Mouse (Mus musculus): ENCODE results near the gene Adgrg1. TPM values are rescaled to one million over a fixed set of nuclear protein-coding genes. Genes with fewer than 3 reads are reported as not detected.
A peak's percentile ranks its signal among the peaks of the same experiment; 100 is the strongest.

Adgrg1 gene
- total and polyA plus RNA-seq, 3 experiments = 52.1 to 107 (median 67.8) TPM

DNA sequence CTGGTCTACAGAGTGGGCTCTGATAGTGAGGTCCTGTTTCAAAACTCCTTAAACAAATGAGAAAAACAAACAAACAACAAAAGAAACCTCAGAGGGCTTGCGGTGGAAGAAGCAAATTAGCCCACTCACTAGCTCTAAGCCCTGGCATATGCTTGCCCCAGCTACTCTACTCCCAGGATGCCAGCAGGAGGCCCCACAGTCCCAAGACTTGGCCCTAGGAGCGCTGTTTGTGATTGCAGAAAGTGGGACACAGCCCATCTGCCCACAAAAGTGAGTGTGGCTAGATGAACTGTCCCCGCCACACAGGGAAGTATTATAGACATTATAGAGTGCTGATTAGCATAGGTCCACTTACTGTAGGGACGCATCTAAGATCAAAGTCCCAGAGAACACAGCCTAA, 26.1 kb upstream of the Adgrg1 start:
- Histone ChIP-seq H3K27me3 (ENCODE audit: control insufficient read depth, insufficient read depth, low read length) (no peaks in the 10 kb centered on the region), H3K4me3 (no peak overlapping the region), H3K4me1 (ENCODE audit: control insufficient read depth, insufficient read depth, low read length) (no peaks in the 10 kb centered on the region), H3K79me2 (replicated peaks; ENCODE audit: control insufficient read depth, insufficient read depth, low read length) (no peaks in the 10 kb centered on the region), H3K9ac (ENCODE audit: low read depth, low read length) (no peak overlapping the region), H3K36me3 (ENCODE audit: control insufficient read depth, insufficient read depth, low read length) (no peaks in the 10 kb centered on the region), H3K27ac (no peak overlapping the region)
- TF ChIP-seq EP300 (IDR thresholded peaks at IDR 0.05; ENCODE audit: insufficient read depth, low read depth, low read length) (no peak), POLR2A (IDR thresholded peaks at IDR 0.05; ENCODE audit: insufficient read depth, low read depth, low read length) (no peak), CTCF (IDR thresholded peaks at IDR 0.05) (no peak)
- intact Hi-C loops (cut with DNase I) = loop anchor here (5.0 to 10.0 kb wide), 2 partner anchors 129 to 286 kb away; no protein-coding TSS in a partner anchor
- DNase-seq = no peak
- WGBS = 83% methylated on average over 4 of the region's 4 CpGs

DNA sequence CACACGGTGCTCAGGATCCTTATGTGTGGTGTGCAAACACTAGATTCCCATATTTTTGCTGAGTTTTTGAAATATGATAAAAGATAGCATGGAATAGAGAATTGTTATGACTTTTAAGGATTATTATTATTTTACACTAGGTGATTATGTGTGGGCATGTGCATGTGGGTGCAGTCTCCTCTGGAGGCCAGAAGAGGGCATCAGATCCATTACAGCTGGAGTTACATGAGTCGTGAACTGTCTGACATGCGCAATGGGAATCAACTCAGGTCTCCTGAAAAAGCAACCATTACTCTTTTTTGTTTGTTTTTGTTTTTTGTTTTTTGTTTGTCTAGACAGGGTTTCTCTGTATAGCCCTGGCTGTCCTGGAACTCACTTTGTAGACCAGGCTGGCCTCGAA, 25.5 kb upstream of the Adgrg1 start:
- no peaks in the 10 kb centered on the region for H3K79me2 ChIP-seq (replicated peaks; ENCODE audit: control insufficient read depth, insufficient read depth, low read length)
- WGBS = 82% methylated on average over 4 of the region's 4 CpGs
- H3K36me3 ChIP-seq (ENCODE audit: control insufficient read depth, insufficient read depth, low read length) = no peaks in the 10 kb centered on the region
- H3K4me1 ChIP-seq (ENCODE audit: control insufficient read depth, insufficient read depth, low read length) = no peaks in the 10 kb centered on the region
- no peak overlapping the region for H3K9ac ChIP-seq (ENCODE audit: low read depth, low read length)
- no peak overlapping the region for H3K27ac ChIP-seq
- no peak overlapping the region for H3K4me3 ChIP-seq
- intact Hi-C loops (cut with DNase I) = loop anchor here (5.0 to 10.0 kb wide), 2 partner anchors 128 to 286 kb away; no protein-coding TSS in a partner anchor
- no peak for TF ChIP-seq POLR2A (IDR thresholded peaks at IDR 0.05; ENCODE audit: insufficient read depth, low read depth, low read length)
- TF ChIP-seq CTCF (IDR thresholded peaks at IDR 0.05) = peak; percentile 33
- TF ChIP-seq EP300 (IDR thresholded peaks at IDR 0.05; ENCODE audit: insufficient read depth, low read depth, low read length) = no peak
- DNase-seq = no peak
- no peaks in the 10 kb centered on the region for H3K27me3 ChIP-seq (ENCODE audit: control insufficient read depth, insufficient read depth, low read length)

DNA sequence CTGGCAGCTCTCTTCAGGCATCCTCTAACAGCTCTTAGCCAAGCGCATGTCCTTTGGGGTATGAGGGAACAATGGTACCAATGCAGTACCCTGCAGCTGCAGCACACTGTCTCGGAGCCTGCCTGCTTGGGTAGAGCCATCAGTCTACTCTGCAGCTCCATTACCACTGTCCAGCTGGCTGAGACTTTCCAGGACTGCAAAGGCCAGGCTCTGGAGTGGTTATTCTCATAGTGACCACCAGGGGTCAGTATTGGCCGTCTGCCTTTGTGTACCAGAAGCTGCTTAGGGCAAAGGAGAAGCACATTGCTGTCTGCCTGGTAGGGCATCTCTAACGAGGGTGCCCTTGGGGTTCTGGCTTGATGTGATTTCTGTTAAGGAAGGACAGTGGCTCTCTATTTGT, 24.5 kb upstream of the Adgrg1 start:
- peak; percentile 74 to 75 for DNase-seq
- TF ChIP-seq CTCF (IDR thresholded peaks at IDR 0.05) (no peak; the same call in 1 of the 2 replicates), POLR2A (IDR thresholded peaks at IDR 0.05; ENCODE audit: insufficient read depth, low read depth, low read length) (no peak), EP300 (IDR thresholded peaks at IDR 0.05; ENCODE audit: insufficient read depth, low read depth, low read length) (peak; percentile 79; the same call in 1 of the 2 replicates)
- Histone ChIP-seq H3K79me2 (replicated peaks; ENCODE audit: control insufficient read depth, insufficient read depth, low read length) (no peaks in the 10 kb centered on the region), H3K36me3 (ENCODE audit: control insufficient read depth, insufficient read depth, low read length) (no peaks in the 10 kb centered on the region), H3K4me3 (no peak overlapping the region), H3K4me1 (ENCODE audit: control insufficient read depth, insufficient read depth, low read length) (peaks cover 1% of the 10 kb centered on the region; the same call in 1 of the 2 replicates), H3K27ac (no peak overlapping the region), H3K9ac (ENCODE audit: low read depth, low read length) (no peak overlapping the region), H3K27me3 (ENCODE audit: control insufficient read depth, insufficient read depth, low read length) (no peaks in the 10 kb centered on the region)
- 15% methylated on average over 4 of the region's 4 CpGs for WGBS
- intact Hi-C loops (cut with DNase I) = loop anchor here (1.0 to 10.0 kb wide), 2 partner anchors 51 to 355 kb away; partner anchors contain the start of gene Cngb1

DNA sequence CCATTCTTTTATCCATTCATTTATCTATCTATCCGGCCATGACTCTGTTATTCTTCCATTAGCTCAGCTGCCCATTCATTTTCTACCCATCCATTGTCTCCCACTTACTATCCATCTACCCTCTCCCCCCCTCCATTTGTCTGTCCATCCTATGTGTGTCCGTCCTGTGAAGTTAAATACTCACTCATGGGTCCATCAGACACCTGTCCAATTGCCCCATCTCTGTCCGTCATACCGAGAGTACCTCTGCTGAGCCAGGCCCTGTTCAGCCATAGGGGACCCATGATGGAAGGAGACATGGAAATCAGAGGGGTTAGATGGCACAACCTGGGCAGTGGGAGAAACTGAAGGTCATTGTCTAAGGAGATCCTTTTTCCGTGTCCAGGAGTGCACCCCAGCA, 24.1 kb upstream of the Adgrg1 start:
- peaks cover 1% of the 10 kb centered on the region; the same call in 1 of the 2 replicates for H3K4me1 ChIP-seq (ENCODE audit: control insufficient read depth, insufficient read depth, low read length)
- H3K27me3 ChIP-seq (ENCODE audit: control insufficient read depth, insufficient read depth, low read length) = no peaks in the 10 kb centered on the region
- intact Hi-C loops (cut with DNase I) = loop anchor here (1.0 to 10.0 kb wide), 2 partner anchors 51 to 354 kb away; partner anchors contain the start of gene Cngb1
- H3K36me3 ChIP-seq (ENCODE audit: control insufficient read depth, insufficient read depth, low read length) = no peaks in the 10 kb centered on the region
- no peak overlapping the region for H3K27ac ChIP-seq
- H3K9ac ChIP-seq (ENCODE audit: low read depth, low read length) = no peak overlapping the region
- no peak for DNase-seq
- no peaks in the 10 kb centered on the region for H3K79me2 ChIP-seq (replicated peaks; ENCODE audit: control insufficient read depth, insufficient read depth, low read length)
- H3K4me3 ChIP-seq = no peak overlapping the region
- 73% methylated on average over 5 of the region's 5 CpGs for WGBS
- TF ChIP-seq EP300 (IDR thresholded peaks at IDR 0.05; ENCODE audit: insufficient read depth, low read depth, low read length) = no peak

DNA sequence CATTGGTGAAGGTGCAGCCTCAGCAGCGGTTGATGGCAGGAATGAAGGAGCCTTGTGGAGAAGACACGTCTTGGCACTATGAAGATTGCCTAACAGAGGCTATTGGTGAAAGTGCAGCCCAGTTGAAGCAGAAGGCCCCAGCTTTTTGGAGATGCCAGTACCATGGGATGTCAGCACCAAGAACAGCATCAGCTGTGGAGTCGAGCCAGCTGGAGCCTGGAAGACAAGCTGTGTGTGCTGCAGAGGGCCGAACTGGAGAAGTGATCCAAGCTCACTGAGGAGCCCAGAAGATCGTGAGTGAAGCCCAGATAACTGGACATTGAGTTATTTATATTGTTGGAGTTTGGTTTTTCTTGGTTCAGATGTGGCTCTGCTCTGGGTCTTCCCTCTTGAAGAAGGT, 22.5 kb upstream of the Adgrg1 start:
- Histone ChIP-seq H3K4me1 (ENCODE audit: control insufficient read depth, insufficient read depth, low read length) (peaks cover 1% of the 10 kb centered on the region; the same call in 1 of the 2 replicates), H3K4me3 (no peak overlapping the region), H3K79me2 (replicated peaks; ENCODE audit: control insufficient read depth, insufficient read depth, low read length) (no peaks in the 10 kb centered on the region), H3K9ac (ENCODE audit: low read depth, low read length) (no peak overlapping the region), H3K36me3 (ENCODE audit: control insufficient read depth, insufficient read depth, low read length) (no peaks in the 10 kb centered on the region), H3K27ac (no peak overlapping the region), H3K27me3 (ENCODE audit: control insufficient read depth, insufficient read depth, low read length) (no peaks in the 10 kb centered on the region)
- TF ChIP-seq POLR2A (IDR thresholded peaks at IDR 0.05; ENCODE audit: insufficient read depth, low read depth, low read length) (no peak), CTCF (IDR thresholded peaks at IDR 0.05) (no peak), EP300 (IDR thresholded peaks at IDR 0.05; ENCODE audit: insufficient read depth, low read depth, low read length) (no peak)
- intact Hi-C loops (cut with DNase I) = loop anchor here (10.0 kb wide), 1 partner anchor 353 kb away; the partner anchor contains the start of gene Cngb1
- WGBS = 64% methylated on average over 5 of the region's 5 CpGs
- no peak for DNase-seq

DNA sequence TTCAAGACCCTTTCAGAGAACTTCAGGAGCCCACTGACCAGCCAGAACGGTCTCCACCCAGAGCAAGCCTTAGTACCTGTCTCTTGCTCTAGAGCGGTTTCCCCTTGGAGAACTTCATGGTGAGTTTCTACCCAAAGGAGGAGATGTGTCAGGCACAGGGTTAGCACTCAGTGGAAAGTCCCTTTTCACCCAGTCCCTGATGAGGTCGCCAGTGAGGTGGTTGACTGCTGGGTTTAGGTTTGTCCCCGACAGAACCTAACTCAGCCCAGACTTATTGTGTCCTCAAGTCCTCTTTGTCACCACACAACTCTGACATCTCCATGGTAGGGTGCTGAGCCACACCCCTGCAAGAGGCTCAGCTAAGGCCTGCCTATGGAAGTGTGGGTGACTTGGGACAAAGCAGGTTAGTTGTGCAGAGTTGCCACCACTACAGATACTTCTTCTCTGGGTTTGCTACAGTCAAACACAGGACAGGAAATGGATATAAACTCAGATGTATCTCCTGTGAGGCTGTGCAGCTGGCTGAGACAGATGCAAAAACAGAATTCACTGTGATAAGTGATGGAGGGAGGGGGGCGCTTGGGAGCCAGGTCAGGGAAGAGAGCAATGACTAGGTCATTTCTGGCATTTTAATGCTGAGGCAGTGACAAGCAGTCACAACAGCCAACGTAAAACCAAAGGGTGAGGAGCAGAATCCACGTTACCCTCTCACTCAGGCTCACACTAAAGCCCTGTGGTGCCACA, 20.8 kb upstream of the Adgrg1 start:
- intact Hi-C loops (cut with DNase I) = loop anchor here (10.0 kb wide), 1 partner anchor 351 kb away; the partner anchor contains the start of gene Cngb1
- Histone ChIP-seq H3K4me1 (ENCODE audit: control insufficient read depth, insufficient read depth, low read length) (peaks cover 1% of the 10 kb centered on the region; the same call in 1 of the 2 replicates), H3K9ac (ENCODE audit: low read depth, low read length) (no peak overlapping the region), H3K27ac (no peak overlapping the region), H3K79me2 (replicated peaks; ENCODE audit: control insufficient read depth, insufficient read depth, low read length) (no peaks in the 10 kb centered on the region), H3K4me3 (no peak overlapping the region), H3K36me3 (ENCODE audit: control insufficient read depth, insufficient read depth, low read length) (no peaks in the 10 kb centered on the region), H3K27me3 (ENCODE audit: control insufficient read depth, insufficient read depth, low read length) (no peaks in the 10 kb centered on the region)
- no peak for DNase-seq
- TF ChIP-seq EP300 (IDR thresholded peaks at IDR 0.05; ENCODE audit: insufficient read depth, low read depth, low read length) (no peak), CTCF (IDR thresholded peaks at IDR 0.05) (no peak), POLR2A (IDR thresholded peaks at IDR 0.05; ENCODE audit: insufficient read depth, low read depth, low read length) (no peak)
- 59% methylated on average over 7 of the region's 7 CpGs for WGBS
